Mouse (Mus musculus): ENCODE measurements around the gene Cir1. TPM values are rescaled to one million over a fixed set of nuclear protein-coding genes. Genes with fewer than 3 reads are reported as not detected.

The Cir1 gene
- polyA plus RNA-seq, 1 experiment from 2014 or later: 26.0 TPM

- H3K4me2 ChIP-seq: peak overlapping the region; percentile 54
- H3K4me3 ChIP-seq (replicated peaks): peak overlapping the region; percentile 29
- peaks cover 71% of the 10 kb centered on the region for H3K27me3 ChIP-seq
- no peaks in the 10 kb centered on the region for H3K36me3 ChIP-seq
- H3K9me3 ChIP-seq: no peaks in the 10 kb centered on the region
- no peak overlapping the region for H3K27ac ChIP-seq
- H3K4me1 ChIP-seq (replicated peaks): peaks cover 48% of the 10 kb centered on the region
- ATAC-seq (ENCODE audit: insufficient number of reproducible peaks, insufficient read depth, low FRiP score, low TSS enrichment, low read depth): no peak
- H3K9ac ChIP-seq (replicated peaks): no peak overlapping the region
- 2% methylated on average over 20 of the region's 20 CpGs for WGBS
These were observed 34.2 kb downstream of the Cir1 start for GRCm38 (mm10) chr2:73278131-73278854.

DNA sequence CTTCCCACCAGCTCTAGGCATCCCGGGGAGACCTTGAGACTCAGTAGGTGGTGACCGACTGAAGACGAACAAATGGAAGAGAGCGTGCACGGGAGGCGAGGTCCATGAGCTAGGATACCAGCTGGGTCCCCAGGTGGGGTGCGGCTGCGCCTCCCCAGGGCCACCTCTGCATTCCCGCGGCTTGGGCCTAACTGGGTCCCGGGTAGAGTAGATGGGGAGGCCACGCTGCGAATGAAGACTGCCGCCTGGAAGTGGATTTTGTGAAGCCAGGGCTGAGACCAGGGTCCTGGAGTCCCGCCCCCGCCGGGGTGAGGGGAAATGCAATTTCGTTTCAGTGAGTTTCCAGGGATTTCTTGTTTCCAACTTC, 34.8 kb downstream of the Cir1 start:
- Histone ChIP-seq H3K4me1 (replicated peaks) (peaks cover 54% of the 10 kb centered on the region), H3K4me2 (peak overlapping the region; percentile 54), H3K9me3 (no peaks in the 10 kb centered on the region), H3K4me3 (replicated peaks) (peak overlapping the region; percentile 29), H3K27me3 (peaks cover 77% of the 10 kb centered on the region), H3K27ac (peak overlapping the region; percentile 45), H3K36me3 (no peaks in the 10 kb centered on the region), H3K9ac (replicated peaks) (peak overlapping the region; percentile 40)
- 1% methylated on average over 18 of the region's 18 CpGs for WGBS
- no peak for ATAC-seq (ENCODE audit: insufficient number of reproducible peaks, insufficient read depth, low FRiP score, low TSS enrichment, low read depth)

GRCm38 (mm10) chr2:73277021-73277708, 35.3 kb downstream of the Cir1 start:
- no peak for ATAC-seq (ENCODE audit: insufficient number of reproducible peaks, insufficient read depth, low FRiP score, low TSS enrichment, low read depth)
- H3K36me3 ChIP-seq: no peaks in the 10 kb centered on the region
- H3K4me1 ChIP-seq (replicated peaks): peaks cover 58% of the 10 kb centered on the region
- peak overlapping the region; percentile 54 for H3K4me2 ChIP-seq
- under 1% methylated on average over 38 of the region's 38 CpGs for WGBS
- peaks cover 82% of the 10 kb centered on the region for H3K27me3 ChIP-seq
- H3K9ac ChIP-seq (replicated peaks): peak overlapping the region; percentile 40
- no peaks in the 10 kb centered on the region for H3K9me3 ChIP-seq
- peak overlapping the region; percentile 45 for H3K27ac ChIP-seq
- peak overlapping the region; percentile 29 for H3K4me3 ChIP-seq (replicated peaks)

DNA sequence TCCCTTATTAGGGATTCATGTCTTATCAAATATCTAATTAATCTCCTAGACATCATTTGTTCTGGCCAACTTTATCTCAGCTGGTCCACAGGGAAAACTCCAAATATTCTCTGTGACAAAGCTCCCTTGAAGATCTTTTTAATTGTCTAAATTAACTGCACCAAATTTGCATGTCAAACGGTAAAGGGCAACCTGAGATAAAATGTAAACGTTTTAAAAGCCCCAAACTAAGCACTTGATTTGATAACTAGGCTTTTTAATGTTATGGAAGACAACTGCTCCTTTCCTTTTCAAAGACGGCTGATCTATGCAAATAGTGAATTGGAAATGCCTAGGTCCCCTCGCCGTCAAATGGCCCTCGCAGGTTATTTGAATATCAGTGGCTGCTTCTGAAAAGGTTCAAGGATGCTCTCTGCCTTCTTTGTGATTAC, 36.3 kb downstream of the Cir1 start:
- Histone ChIP-seq H3K4me2 (no peak overlapping the region), H3K4me3 (replicated peaks) (no peak overlapping the region), H3K36me3 (no peaks in the 10 kb centered on the region), H3K9me3 (no peaks in the 10 kb centered on the region), H3K27me3 (peaks cover 82% of the 10 kb centered on the region), H3K4me1 (replicated peaks) (peaks cover 66% of the 10 kb centered on the region), H3K9ac (replicated peaks) (no peak overlapping the region), H3K27ac (no peak overlapping the region)
- no peak for ATAC-seq (ENCODE audit: insufficient number of reproducible peaks, insufficient read depth, low FRiP score, low TSS enrichment, low read depth)
- WGBS: 0% methylated on average over 6 of the region's 6 CpGs

GRCm38 (mm10) chr2:73275261-73276040, 37.0 kb downstream of the Cir1 start:
- Histone ChIP-seq H3K9ac (replicated peaks) (no peak overlapping the region), H3K9me3 (no peaks in the 10 kb centered on the region), H3K4me2 (no peak overlapping the region), H3K27ac (no peak overlapping the region), H3K27me3 (peaks cover 82% of the 10 kb centered on the region), H3K4me3 (replicated peaks) (no peak overlapping the region), H3K4me1 (replicated peaks) (peaks cover 66% of the 10 kb centered on the region), H3K36me3 (no peaks in the 10 kb centered on the region)
- 12% methylated on average over 8 of the region's 8 CpGs for WGBS
- no peak for ATAC-seq (ENCODE audit: insufficient number of reproducible peaks, insufficient read depth, low FRiP score, low TSS enrichment, low read depth)

- Histone ChIP-seq H3K27ac (peak overlapping the region; percentile 23; the same call in 1 of the 2 replicates), H3K4me3 (replicated peaks) (peak overlapping the region; percentile 48)
- under 1% methylated on average over 88 of the region's 88 CpGs for WGBS
These were observed 38.2 kb downstream of the Cir1 start for GRCm38 (mm10) chr2:73274119-73274920.

DNA sequence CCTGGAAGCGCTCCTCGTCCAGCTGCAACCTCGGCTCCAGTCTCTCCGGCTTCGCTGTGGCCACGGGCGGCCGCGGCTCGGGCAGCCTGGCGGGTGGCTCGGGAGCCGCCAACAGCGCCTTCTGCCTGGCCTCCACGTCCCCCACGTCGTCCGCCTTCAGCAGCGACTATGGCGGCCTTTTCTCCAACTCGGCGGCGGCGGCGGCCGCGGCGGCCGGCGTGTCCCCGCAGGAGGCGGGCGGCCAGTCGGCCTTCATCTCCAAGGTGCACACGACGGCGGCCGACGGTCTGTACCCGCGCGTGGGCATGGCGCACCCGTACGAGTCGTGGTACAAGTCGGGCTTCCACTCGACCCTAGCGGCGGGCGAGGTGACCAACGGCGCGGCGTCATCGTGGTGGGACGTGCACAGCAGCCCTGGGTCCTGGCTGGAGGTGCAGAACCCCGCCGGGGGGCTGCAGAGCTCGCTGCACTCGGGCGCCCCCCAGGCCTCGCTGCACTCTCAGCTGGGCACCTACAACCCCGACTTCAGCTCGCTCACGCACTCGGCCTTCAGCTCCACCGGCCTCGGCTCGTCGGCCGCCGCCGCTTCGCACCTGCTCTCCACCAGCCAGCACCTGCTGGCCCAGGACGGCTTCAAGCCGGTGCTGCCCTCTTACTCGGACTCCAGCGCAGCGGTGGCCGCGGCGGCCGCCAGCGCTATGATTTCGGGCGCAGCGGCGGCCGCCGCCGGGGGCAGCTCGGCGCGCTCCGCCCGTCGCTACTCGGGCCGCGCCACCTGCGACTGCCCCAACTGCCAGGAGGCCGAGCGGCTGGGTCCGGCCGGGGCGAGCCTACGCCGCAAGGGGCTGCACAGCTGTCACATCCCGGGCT, 39.0 kb downstream of the Cir1 start:
- Histone ChIP-seq H3K4me2 (peak overlapping the region; percentile 75), H3K4me1 (replicated peaks) (peaks cover 64% of the 10 kb centered on the region), H3K27me3 (peaks cover 84% of the 10 kb centered on the region), H3K9ac (replicated peaks) (peak overlapping the region; percentile 66), H3K4me3 (replicated peaks) (peak overlapping the region; percentile 48), H3K9me3 (no peaks in the 10 kb centered on the region), H3K36me3 (no peaks in the 10 kb centered on the region), H3K27ac (peak overlapping the region; percentile 23; the same call in 1 of the 2 replicates)
- ATAC-seq (ENCODE audit: insufficient number of reproducible peaks, insufficient read depth, low FRiP score, low TSS enrichment, low read depth): 0 out of 2 replicates have a peak, but pooled peaks have one; percentile 38
- under 1% methylated on average over 108 of the region's 110 CpGs for WGBS

More at GRCm38 (mm10) chr2:73274119-73274920, 38.2 kb downstream of the Cir1 start:
- H3K36me3 ChIP-seq: no peaks in the 10 kb centered on the region
- no peak for ATAC-seq (ENCODE audit: insufficient number of reproducible peaks, insufficient read depth, low FRiP score, low TSS enrichment, low read depth)
- peaks cover 69% of the 10 kb centered on the region for H3K4me1 ChIP-seq (replicated peaks)
- peak overlapping the region; percentile 66 for H3K9ac ChIP-seq (replicated peaks)
- H3K9me3 ChIP-seq: no peaks in the 10 kb centered on the region
- peaks cover 85% of the 10 kb centered on the region for H3K27me3 ChIP-seq
- H3K4me2 ChIP-seq: peak overlapping the region; percentile 75

GRCm38 (mm10) chr2:73272351-73273248, 39.9 kb downstream of the Cir1 start:
- H3K9ac ChIP-seq (replicated peaks): peak overlapping the region; percentile 66
- H3K4me2 ChIP-seq: peak overlapping the region; percentile 75
- no peaks in the 10 kb centered on the region for H3K36me3 ChIP-seq
- peaks cover 87% of the 10 kb centered on the region for H3K27me3 ChIP-seq
- no peak overlapping the region for H3K27ac ChIP-seq
- under 1% methylated on average over 55 of the region's 55 CpGs for WGBS
- no peaks in the 10 kb centered on the region for H3K9me3 ChIP-seq
- peak overlapping the region; percentile 48 for H3K4me3 ChIP-seq (replicated peaks)
- ATAC-seq (ENCODE audit: insufficient number of reproducible peaks, insufficient read depth, low FRiP score, low TSS enrichment, low read depth): no peak
- H3K4me1 ChIP-seq (replicated peaks): peaks cover 64% of the 10 kb centered on the region

GRCm38 (mm10) chr2:73271459-73272161, 40.9 kb downstream of the Cir1 start, which contains the start of gene Sp9:
TSS of gene Sp9 (plus strand) at chr2:73271925.
- H3K27me3 ChIP-seq: peaks cover 86% of the 10 kb centered on the region
- ATAC-seq (ENCODE audit: insufficient number of reproducible peaks, insufficient read depth, low FRiP score, low TSS enrichment, low read depth): peak; percentile 74
- 1% methylated on average over 48 of the region's 48 CpGs for WGBS
- no peaks in the 10 kb centered on the region for H3K36me3 ChIP-seq
- H3K4me2 ChIP-seq: peak within 1 kb of the TSS; percentile 75
- H3K4me1 ChIP-seq (replicated peaks): peaks cover 57% of the 10 kb centered on the region
- H3K9me3 ChIP-seq: no peaks in the 10 kb centered on the region
- peak within 1 kb of the TSS; percentile 66 for H3K9ac ChIP-seq (replicated peaks)
- peak within 1 kb of the TSS; percentile 48 for H3K4me3 ChIP-seq (replicated peaks)
- no peak within 1 kb of the TSS for H3K27ac ChIP-seq

Measured in limb, embryonic 12.5 days (tissue).